Mouse (Mus musculus): ENCODE data around the gene Tmem176b. TPM values are rescaled to one million over a fixed set of nuclear protein-coding genes. Genes with fewer than 3 reads are reported as not detected.
A peak's percentile ranks its signal among the peaks of the same experiment; 100 is the strongest.
"Not testable (repeated sequence)": the region's sequence is repeated elsewhere in the genome, so short reads cannot be mapped to it uniquely, and the experiment has no call there.

Tmem176b gene
- polyA plus RNA-seq, 1 experiment from 2014 or later: 217 TPM

DNA sequence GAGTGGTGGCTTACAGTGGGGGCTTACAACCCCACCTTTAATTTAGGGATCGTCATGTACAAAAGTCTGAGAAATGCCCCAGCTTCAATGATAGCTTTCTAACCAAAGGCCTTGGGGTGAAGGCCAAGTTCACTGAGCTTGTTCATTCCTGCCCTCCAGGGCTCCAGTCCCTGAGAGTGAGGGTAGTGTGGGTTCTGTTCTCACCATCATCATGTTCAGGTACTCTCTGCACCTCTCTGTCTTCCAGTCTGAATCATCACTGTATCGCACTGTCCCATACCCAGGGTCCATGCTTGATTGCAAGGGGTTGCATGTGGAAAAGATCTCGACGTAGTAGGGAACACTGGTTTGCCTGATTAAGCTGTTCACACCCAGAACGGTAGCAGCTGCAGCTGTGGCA, 6.1 kb downstream of the Tmem176b start:
- Histone ChIP-seq H3K9me3 (replicated peaks; ENCODE audit: control insufficient read depth, low read length) (no peaks in the 10 kb centered on the region), H3K4me1 (ENCODE audit: control insufficient read depth, insufficient read depth, low read length) (peaks cover 13% of the 10 kb centered on the region), H3K9ac (ENCODE audit: low read length) (no peak overlapping the region), H3K4me2 (ENCODE audit: low read depth, low read length) (no peak overlapping the region), H3K27ac (ENCODE audit: low read length) (no peak overlapping the region), H3K27me3 (ENCODE audit: control insufficient read depth, insufficient read depth, low read length) (no peaks in the 10 kb centered on the region), H3K36me3 (ENCODE audit: control insufficient read depth, insufficient read depth) (peaks cover 32% of the 10 kb centered on the region), H3K4me3 (ENCODE audit: low read length) (no peak overlapping the region)
- WGBS: 82% methylated on average over 5 of the region's 5 CpGs
- no peak for ATAC-seq (replicated peaks; ENCODE audit: extremely low read depth, insufficient read depth, low FRiP score)

DNA sequence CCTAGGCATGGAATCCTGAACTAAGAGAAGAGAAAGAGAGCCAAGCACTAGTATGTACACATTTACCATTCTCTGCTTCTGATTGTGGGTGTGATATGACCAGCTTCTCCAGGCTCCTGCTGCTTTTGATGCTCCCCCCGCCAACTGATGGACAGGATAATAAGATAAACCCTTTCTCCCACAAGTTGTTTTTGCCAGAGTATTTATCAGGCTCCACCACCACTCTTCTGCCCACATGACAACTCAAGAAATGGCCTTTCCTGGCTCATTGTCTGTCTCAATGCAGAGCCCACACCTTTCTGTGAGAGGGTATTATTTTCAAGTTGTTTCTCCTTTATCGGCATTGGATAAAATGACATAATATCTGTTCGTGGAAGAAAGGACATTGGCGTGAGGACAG, 7.8 kb downstream of the Tmem176b start:
- no peak overlapping the region for H3K4me2 ChIP-seq (ENCODE audit: low read depth, low read length)
- H3K9me3 ChIP-seq (replicated peaks; ENCODE audit: control insufficient read depth, low read length): no peaks in the 10 kb centered on the region
- no peaks in the 10 kb centered on the region for H3K27me3 ChIP-seq (ENCODE audit: control insufficient read depth, insufficient read depth, low read length)
- peaks cover 7% of the 10 kb centered on the region for H3K4me1 ChIP-seq (ENCODE audit: control insufficient read depth, insufficient read depth, low read length)
- H3K27ac ChIP-seq (ENCODE audit: low read length): no peak overlapping the region
- no peak overlapping the region for H3K9ac ChIP-seq (ENCODE audit: low read length)
- H3K4me3 ChIP-seq (ENCODE audit: low read length): no peak overlapping the region
- WGBS: 88% methylated on average over 4 of the region's 4 CpGs
- no peak for ATAC-seq (replicated peaks; ENCODE audit: extremely low read depth, insufficient read depth, low FRiP score)
- peaks cover 32% of the 10 kb centered on the region for H3K36me3 ChIP-seq (ENCODE audit: control insufficient read depth, insufficient read depth)

DNA sequence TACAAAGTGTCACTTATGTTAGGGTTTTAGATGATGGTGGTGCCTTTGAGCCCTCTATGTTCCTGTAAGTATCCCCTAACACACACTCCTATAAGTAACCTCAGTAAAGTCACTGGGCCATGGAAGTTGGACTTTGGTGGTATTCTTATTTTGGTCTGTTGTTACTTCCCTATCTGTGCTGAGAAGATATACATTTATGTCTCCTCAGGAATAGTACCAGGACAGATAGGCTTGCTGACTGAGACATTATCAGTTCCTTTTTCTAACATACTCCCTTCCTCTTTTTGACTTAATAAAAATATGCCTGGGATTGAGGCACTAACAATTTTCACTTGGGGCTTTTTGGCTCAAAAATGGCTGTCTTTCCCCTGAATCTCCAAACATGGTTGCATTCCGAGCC, 8.9 kb downstream of the Tmem176b start:
- Histone ChIP-seq H3K36me3 (ENCODE audit: control insufficient read depth, insufficient read depth) (peaks cover 32% of the 10 kb centered on the region), H3K4me3 (ENCODE audit: low read length) (no peak overlapping the region), H3K9me3 (replicated peaks; ENCODE audit: control insufficient read depth, low read length) (no peaks in the 10 kb centered on the region), H3K27me3 (ENCODE audit: control insufficient read depth, insufficient read depth, low read length) (no peaks in the 10 kb centered on the region), H3K4me2 (ENCODE audit: low read depth, low read length) (no peak overlapping the region), H3K4me1 (ENCODE audit: control insufficient read depth, insufficient read depth, low read length) (peaks cover 7% of the 10 kb centered on the region), H3K9ac (ENCODE audit: low read length) (no peak overlapping the region), H3K27ac (ENCODE audit: low read length) (no peak overlapping the region)
- no peak for ATAC-seq (replicated peaks; ENCODE audit: extremely low read depth, insufficient read depth, low FRiP score)
- WGBS: 93% methylated on average over 1 of the region's 1 CpGs

DNA sequence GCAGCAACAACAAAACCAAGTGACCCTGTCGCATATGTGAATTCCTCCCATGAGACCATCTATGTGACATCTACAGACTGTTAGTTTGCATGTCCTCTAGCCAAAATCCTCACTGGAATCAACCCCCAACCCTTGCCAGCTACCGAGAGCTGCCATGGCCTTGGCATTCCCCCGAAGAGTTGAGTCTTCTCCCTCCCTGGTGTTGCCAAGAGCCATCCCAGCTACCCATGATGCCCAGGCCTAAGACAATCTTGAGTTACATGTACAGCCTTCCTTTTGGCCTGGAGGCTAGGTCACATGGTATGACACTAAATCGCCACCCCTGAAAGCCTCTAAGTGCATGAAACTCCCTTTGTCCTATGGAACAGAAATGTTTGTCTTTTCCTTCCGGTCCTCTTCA, 10.2 kb downstream of the Tmem176b start:
- Histone ChIP-seq H3K27me3 (ENCODE audit: control insufficient read depth, insufficient read depth, low read length) (no peaks in the 10 kb centered on the region), H3K9ac (ENCODE audit: low read length) (no peak overlapping the region), H3K36me3 (ENCODE audit: control insufficient read depth, insufficient read depth) (peaks cover 32% of the 10 kb centered on the region), H3K4me3 (ENCODE audit: low read length) (no peak overlapping the region), H3K9me3 (replicated peaks; ENCODE audit: control insufficient read depth, low read length) (no peaks in the 10 kb centered on the region), H3K27ac (ENCODE audit: low read length) (no peak overlapping the region), H3K4me1 (ENCODE audit: control insufficient read depth, insufficient read depth, low read length) (peaks cover 7% of the 10 kb centered on the region), H3K4me2 (ENCODE audit: low read depth, low read length) (no peak overlapping the region)
- ATAC-seq (replicated peaks; ENCODE audit: extremely low read depth, insufficient read depth, low FRiP score): no peak
- 85% methylated on average over 5 of the region's 5 CpGs for WGBS

DNA sequence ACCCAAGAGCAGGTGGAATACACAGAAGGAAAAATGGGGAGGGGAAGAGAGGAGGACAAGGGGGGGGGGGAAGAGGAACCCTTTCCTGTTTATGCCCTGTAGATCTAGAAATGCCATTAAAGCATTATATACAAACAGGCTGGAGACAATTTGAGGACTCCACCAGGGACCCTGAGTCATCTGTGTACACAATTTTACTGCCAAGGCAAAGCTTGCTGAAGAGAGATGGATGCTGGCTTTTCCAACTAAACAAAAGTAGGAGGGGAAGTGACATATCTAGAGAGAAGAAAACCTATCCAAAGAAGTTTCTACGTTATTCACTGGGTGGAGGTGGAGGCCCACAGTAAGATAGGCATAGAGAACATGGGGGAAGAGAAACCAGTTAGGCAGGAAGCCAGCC, 11.1 kb downstream of the Tmem176b start:
- Histone ChIP-seq H3K36me3 (ENCODE audit: control insufficient read depth, insufficient read depth) (peaks cover 29% of the 10 kb centered on the region), H3K4me2 (ENCODE audit: low read depth, low read length) (no peak overlapping the region), H3K9me3 (replicated peaks; ENCODE audit: control insufficient read depth, low read length) (no peaks in the 10 kb centered on the region), H3K4me1 (ENCODE audit: control insufficient read depth, insufficient read depth, low read length) (peaks cover 7% of the 10 kb centered on the region), H3K27me3 (ENCODE audit: control insufficient read depth, insufficient read depth, low read length) (no peaks in the 10 kb centered on the region), H3K9ac (ENCODE audit: low read length) (no peak overlapping the region), H3K4me3 (ENCODE audit: low read length) (no peak overlapping the region), H3K27ac (ENCODE audit: low read length) (0 out of 2 replicates have a peak overlapping the region, but pooled peaks have one; percentile 3)
- 27% methylated on average over 1 of the region's 1 CpGs for WGBS
- no peak for ATAC-seq (replicated peaks; ENCODE audit: extremely low read depth, insufficient read depth, low FRiP score)

DNA sequence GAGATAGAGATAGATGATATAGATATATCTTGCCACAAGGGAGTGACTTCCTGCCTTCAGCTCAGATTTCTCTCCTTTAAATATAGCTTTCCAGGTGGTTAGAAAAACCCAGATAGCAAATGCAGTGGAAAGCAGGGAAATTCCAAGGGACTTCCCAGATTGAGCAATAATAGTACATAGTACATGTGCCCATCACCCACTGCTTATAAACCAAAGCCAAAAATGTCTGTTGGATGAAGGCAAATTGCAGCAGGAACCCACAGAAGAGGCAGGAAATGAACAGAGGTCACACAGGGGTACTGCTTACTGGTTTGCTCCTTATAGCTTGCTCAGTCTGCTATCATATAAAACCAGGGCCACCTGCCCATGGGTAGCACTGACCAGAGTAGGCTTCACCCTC, 11.6 kb downstream of the Tmem176b start:
- peaks cover 24% of the 10 kb centered on the region for H3K36me3 ChIP-seq (ENCODE audit: control insufficient read depth, insufficient read depth)
- ATAC-seq (replicated peaks; ENCODE audit: extremely low read depth, insufficient read depth, low FRiP score): no peak
- no peaks in the 10 kb centered on the region for H3K9me3 ChIP-seq (replicated peaks; ENCODE audit: control insufficient read depth, low read length)
- no peak overlapping the region for H3K27ac ChIP-seq (ENCODE audit: low read length)
- peaks cover 7% of the 10 kb centered on the region for H3K4me1 ChIP-seq (ENCODE audit: control insufficient read depth, insufficient read depth, low read length)
- no peak overlapping the region for H3K9ac ChIP-seq (ENCODE audit: low read length)
- no peaks in the 10 kb centered on the region for H3K27me3 ChIP-seq (ENCODE audit: control insufficient read depth, insufficient read depth, low read length)
- H3K4me3 ChIP-seq (ENCODE audit: low read length): no peak overlapping the region
- no peak overlapping the region for H3K4me2 ChIP-seq (ENCODE audit: low read depth, low read length)

DNA sequence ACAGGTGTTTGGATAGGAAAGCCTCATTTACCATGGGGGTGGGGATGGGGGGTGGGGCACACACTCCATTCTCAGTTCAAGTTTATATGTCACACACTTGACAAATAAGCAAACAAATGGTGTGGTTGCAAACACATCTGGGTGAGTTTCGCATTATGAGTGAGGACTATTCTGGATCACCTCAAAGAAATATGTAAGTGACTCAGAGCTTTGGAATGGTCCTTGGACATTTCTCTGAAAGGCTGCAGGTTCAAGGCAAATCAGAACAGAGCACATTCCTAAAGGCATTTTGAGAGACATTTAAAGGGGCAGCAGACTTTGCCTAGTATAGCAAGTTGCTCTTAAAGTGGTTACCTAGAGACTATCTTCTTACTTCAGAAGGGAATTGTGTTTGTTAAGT, 12.3 kb downstream of the Tmem176b start:
- Histone ChIP-seq H3K27ac (ENCODE audit: low read length) (no peak overlapping the region), H3K4me1 (ENCODE audit: control insufficient read depth, insufficient read depth, low read length) (peaks cover 7% of the 10 kb centered on the region), H3K9ac (ENCODE audit: low read length) (no peak overlapping the region), H3K9me3 (replicated peaks; ENCODE audit: control insufficient read depth, low read length) (no peaks in the 10 kb centered on the region), H3K4me2 (ENCODE audit: low read depth, low read length) (no peak overlapping the region), H3K4me3 (ENCODE audit: low read length) (no peak overlapping the region), H3K36me3 (ENCODE audit: control insufficient read depth, insufficient read depth) (peaks cover 18% of the 10 kb centered on the region), H3K27me3 (ENCODE audit: control insufficient read depth, insufficient read depth, low read length) (no peaks in the 10 kb centered on the region)
- ATAC-seq (replicated peaks; ENCODE audit: extremely low read depth, insufficient read depth, low FRiP score): no peak
- WGBS: 43% methylated on average over 1 of the region's 1 CpGs

DNA sequence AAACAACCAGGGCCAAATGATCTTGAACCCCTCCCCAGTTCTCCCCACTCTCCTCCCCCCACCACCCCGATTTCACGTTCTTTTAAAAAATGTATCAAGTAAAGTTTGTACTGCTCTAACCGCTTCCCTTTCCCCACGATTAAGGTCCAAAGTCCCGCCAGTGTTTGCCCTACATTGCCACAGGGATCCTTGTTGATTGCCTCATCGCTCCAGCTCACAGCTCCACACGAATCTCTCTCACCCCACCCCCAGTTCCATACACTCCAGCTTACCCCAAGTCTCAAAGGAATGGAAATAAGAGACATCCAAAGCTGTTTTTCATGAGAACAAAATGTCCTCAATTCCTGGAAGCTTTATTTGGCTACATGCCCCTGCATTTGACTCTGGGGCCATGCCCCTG, 16.3 kb downstream of the Tmem176b start:
- Histone ChIP-seq H3K4me3 (ENCODE audit: low read length) (no peak overlapping the region), H3K27ac (ENCODE audit: low read length) (no peak overlapping the region), H3K4me2 (ENCODE audit: low read depth, low read length) (no peak overlapping the region), H3K36me3 (ENCODE audit: control insufficient read depth, insufficient read depth) (no peaks in the 10 kb centered on the region), H3K9ac (ENCODE audit: low read length) (no peak overlapping the region), H3K9me3 (replicated peaks; ENCODE audit: control insufficient read depth, low read length) (no peaks in the 10 kb centered on the region), H3K27me3 (ENCODE audit: control insufficient read depth, insufficient read depth, low read length) (no peaks in the 10 kb centered on the region), H3K4me1 (ENCODE audit: control insufficient read depth, insufficient read depth, low read length) (peaks cover 7% of the 10 kb centered on the region)
- 59% methylated on average over 7 of the region's 7 CpGs for WGBS
- no peak for ATAC-seq (replicated peaks; ENCODE audit: extremely low read depth, insufficient read depth, low FRiP score)

DNA sequence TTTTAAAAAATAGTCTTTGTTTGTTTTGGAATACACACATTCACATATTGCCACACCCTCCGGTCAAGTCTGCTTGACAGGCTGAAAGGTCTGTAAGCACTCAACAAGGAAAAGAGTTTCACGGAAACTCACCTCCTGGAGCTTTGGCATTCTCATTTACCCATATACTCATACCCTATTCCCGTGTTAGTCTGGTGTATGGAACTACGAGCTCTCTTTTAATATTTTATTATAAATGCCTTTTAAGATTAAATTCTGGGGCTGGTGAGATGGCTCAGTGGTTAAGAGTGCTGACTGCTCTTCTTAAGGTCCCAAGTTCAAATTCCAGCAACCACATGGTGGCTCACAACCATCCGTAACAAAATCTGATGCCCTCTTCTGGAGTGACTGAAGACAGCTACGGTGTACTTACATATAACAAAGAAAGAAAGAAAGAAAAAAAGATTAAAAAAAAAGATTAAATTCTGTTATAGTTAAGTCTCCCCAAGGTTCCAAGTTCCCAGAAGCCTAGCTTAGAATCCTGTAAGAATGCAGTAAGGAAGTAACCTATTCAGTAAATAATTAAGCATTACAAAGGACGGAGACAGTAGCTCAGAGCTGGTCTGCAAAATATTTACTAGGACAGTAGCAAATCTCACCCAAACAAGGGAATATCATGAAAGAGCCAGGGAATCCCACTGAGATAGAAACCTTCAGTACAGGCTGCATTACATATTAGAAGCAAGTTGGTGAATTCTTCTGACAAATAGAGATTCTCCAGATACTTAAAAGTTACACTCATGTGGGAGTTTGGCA, 19.1 kb downstream of the Tmem176b start:
- H3K27ac ChIP-seq (ENCODE audit: low read length); H3K4me1 ChIP-seq (ENCODE audit: control insufficient read depth, insufficient read depth, low read length); H3K4me3 ChIP-seq (ENCODE audit: low read length); H3K36me3 ChIP-seq (ENCODE audit: control insufficient read depth, insufficient read depth); H3K4me2 ChIP-seq (ENCODE audit: low read depth, low read length); ATAC-seq (replicated peaks; ENCODE audit: extremely low read depth, insufficient read depth, low FRiP score); H3K27me3 ChIP-seq (ENCODE audit: control insufficient read depth, insufficient read depth, low read length); H3K9me3 ChIP-seq (replicated peaks; ENCODE audit: control insufficient read depth, low read length); H3K9ac ChIP-seq (ENCODE audit: low read length): not testable (repeated sequence)
- WGBS: 85% methylated on average over 7 of the region's 7 CpGs

Measured in heart, embryonic 16.5 days (tissue).